Mouse (Mus musculus): Measurements from ENCODE around the gene Fam57a.

GRCm38 (mm10) chr11:76215011-76215410 is 35.5 kb downstream of the Fam57a start:
- no peak for TF ChIP-seq CTCF (IDR thresholded peaks at IDR 0.05; ENCODE audit: extremely low read depth, insufficient read depth, insufficient read length, insufficient replicate concordance)
- TF ChIP-seq POLR2A (IDR thresholded peaks at IDR 0.05; ENCODE audit: low read depth, low read length), result no peak
